Mouse (Mus musculus): ENCODE measurements around the gene 2310057J18Rik. TPM values are rescaled to one million over a fixed set of nuclear protein-coding genes. Genes with fewer than 3 reads are reported as not detected.

2310057J18Rik gene
- total and polyA plus RNA-seq, 2 experiments, result not detected

DNA sequence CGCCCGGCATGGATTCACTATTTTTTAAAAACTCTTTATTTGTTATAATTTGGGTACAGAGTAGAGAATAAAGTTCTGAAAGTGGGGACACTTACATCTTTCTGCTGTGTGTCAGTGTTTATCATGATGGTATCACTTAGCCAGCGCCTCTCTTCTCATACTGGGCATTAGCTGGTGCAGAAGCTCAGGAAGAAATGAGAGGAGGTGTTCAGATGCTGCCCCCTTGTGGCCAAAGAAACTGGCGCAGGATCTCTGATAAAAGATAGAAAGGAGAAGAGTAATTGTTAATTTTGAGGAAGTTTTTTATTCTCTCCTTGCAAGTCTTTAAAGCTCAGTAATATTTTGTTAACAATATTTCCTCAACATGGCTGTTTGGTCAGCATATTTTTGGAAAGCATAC is 31.0 kb downstream of the 2310057J18Rik start:
- Histone ChIP-seq H3K27me3 (ENCODE audit: control insufficient read depth, insufficient read depth, low read length) (no peaks in the 10 kb centered on the region), H3K4me1 (ENCODE audit: control insufficient read depth, insufficient read depth, low read length) (no peaks in the 10 kb centered on the region), H3K79me2 (ENCODE audit: control insufficient read depth, insufficient read depth, low read length) (no peaks in the 10 kb centered on the region), H3K9ac (ENCODE audit: low read depth, low read length) (no peak overlapping the region), H3K36me3 (ENCODE audit: control insufficient read depth, insufficient read depth, low read length) (no peaks in the 10 kb centered on the region), H3K27ac (replicated peaks; ENCODE audit: insufficient read depth, low read depth, low read length) (no peak overlapping the region), H3K4me3 (ENCODE audit: insufficient read depth, low read depth, low read length) (no peak overlapping the region)
- peak; percentile 30 for DNase-seq (ENCODE audit: extremely low read depth, low read depth, low spot score)
- TF ChIP-seq POLR2A (IDR thresholded peaks at IDR 0.05; ENCODE audit: extremely low read depth, insufficient read depth, low read length) (no peak), CTCF (IDR thresholded peaks at IDR 0.05; ENCODE audit: low read depth, low read length) (peak; percentile 54; the same call in 1 of the 2 replicates)
- 52% methylated on average over 4 of the region's 4 CpGs for WGBS

DNA sequence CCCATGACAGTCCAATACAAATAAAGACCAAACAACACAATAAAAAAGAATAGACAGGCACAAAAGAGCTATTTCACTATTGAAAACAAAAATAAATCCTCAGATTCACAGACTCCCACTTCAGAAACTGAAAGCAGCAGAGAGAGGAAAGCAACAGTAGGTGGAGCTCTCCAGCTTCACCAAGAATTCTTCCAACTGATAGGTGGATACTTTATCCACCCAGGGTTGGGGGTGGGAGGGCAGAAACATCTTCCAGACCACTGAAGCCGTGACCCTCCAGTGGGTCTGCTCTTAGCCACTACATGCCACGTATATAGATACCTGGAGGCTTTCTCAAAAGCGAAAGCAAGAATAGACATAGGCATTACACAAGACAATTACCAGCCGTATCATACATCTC is 31.6 kb downstream of the 2310057J18Rik start:
- WGBS, result 59% methylated on average over 4 of the region's 4 CpGs
- no peak overlapping the region for H3K27ac ChIP-seq (replicated peaks; ENCODE audit: insufficient read depth, low read depth, low read length)
- H3K9ac ChIP-seq (ENCODE audit: low read depth, low read length), result no peak overlapping the region
- no peaks in the 10 kb centered on the region for H3K79me2 ChIP-seq (ENCODE audit: control insufficient read depth, insufficient read depth, low read length)
- H3K36me3 ChIP-seq (ENCODE audit: control insufficient read depth, insufficient read depth, low read length), result no peaks in the 10 kb centered on the region
- no peak overlapping the region for H3K4me3 ChIP-seq (ENCODE audit: insufficient read depth, low read depth, low read length)
- TF ChIP-seq POLR2A (IDR thresholded peaks at IDR 0.05; ENCODE audit: extremely low read depth, insufficient read depth, low read length), result no peak
- no peak for TF ChIP-seq CTCF (IDR thresholded peaks at IDR 0.05; ENCODE audit: low read depth, low read length)
- DNase-seq (ENCODE audit: extremely low read depth, low read depth, low spot score), result no peak
- H3K4me1 ChIP-seq (ENCODE audit: control insufficient read depth, insufficient read depth, low read length), result no peaks in the 10 kb centered on the region
- no peaks in the 10 kb centered on the region for H3K27me3 ChIP-seq (ENCODE audit: control insufficient read depth, insufficient read depth, low read length)

Other genes with a start within 250 kb of the 2310057J18Rik start
- not detected in 2 replicates for gene Soga3, start 157.5 kb upstream of the 2310057J18Rik start, total RNA-seq (2014; rRNA removed)
- not detected in 2 replicates for gene Soga3, start 157.5 kb upstream of the 2310057J18Rik start, polyA plus RNA-seq (2012; rRNA removed)
- gene Gm49353, start 212.7 kb upstream of the 2310057J18Rik start, total RNA-seq (2014; rRNA removed), result not detected in 2 replicates
- not detected in 2 replicates for gene Gm49353, start 212.7 kb upstream of the 2310057J18Rik start, polyA plus RNA-seq (2012; rRNA removed)
- gene 9330159F19Rik, start 225.3 kb upstream of the 2310057J18Rik start, total RNA-seq (2014; rRNA removed), result under 0.01 and 0.13 TPM in 2 replicates
- not detected in 2 replicates for gene 9330159F19Rik, start 225.3 kb upstream of the 2310057J18Rik start, polyA plus RNA-seq (2012; rRNA removed)

Data from liver, adult 2 months (tissue).